Comparison of ENCODE assay signal across 13 mouse cellular contexts in genomic region chr5:10477461-10477860, GRCm38 (mm10).
"Had no signal": no experiment of that assay in that cellular context is flagged by ENCODE, and none has a peak within 500 bp of the region (broad histone marks: within the 10 kb centered on the region; RNA-seq: fewer than 3 reads in every experiment).

No protein-coding gene starts in this region.

- DNase-seq: lung, adult 18-20 months; lung, embryonic 14.5 days; lung, postnatal 10 days; lung, postnatal 4 days; midbrain, embryonic 14.5 days; right cerebral cortex, postnatal 14 days; thymus, adult 18-20 months; thymus, postnatal 25 days; thymus, postnatal 4 days had no signal

- H3K36me3 ChIP-seq: midbrain, embryonic 10.5 days; midbrain, embryonic 12.5 days; neural tube, embryonic 12.5 days had no signal

- H3K4me1 ChIP-seq: midbrain, embryonic 12.5 days; neural tube, embryonic 12.5 days had no signal

- H3K4me3 ChIP-seq: midbrain, embryonic 10.5 days; midbrain, embryonic 12.5 days; neural tube, embryonic 12.5 days had no signal

- ATAC-seq: midbrain, embryonic 16.5 days had no signal

- H3K4me2 ChIP-seq: lung, embryonic 14.5 days; midbrain, embryonic 12.5 days; neural tube, embryonic 12.5 days had no signal

- H3K9me3 ChIP-seq: midbrain, embryonic 10.5 days; midbrain, embryonic 12.5 days; neural tube, embryonic 12.5 days had no signal

- H3K27me3 ChIP-seq: midbrain, embryonic 12.5 days; neural tube, embryonic 12.5 days had no signal

- H3K9ac ChIP-seq: lung, embryonic 14.5 days; midbrain, embryonic 12.5 days; neural tube, embryonic 12.5 days had no signal

- H3K27ac ChIP-seq: midbrain, embryonic 10.5 days; midbrain, embryonic 12.5 days; neural tube, embryonic 12.5 days had no signal
